Mouse (Mus musculus) kidney, embryonic 16.5 days (tissue): ENCODE measurements around the gene Atp13a2. TPM values are rescaled to one million over a fixed set of nuclear protein-coding genes. Genes with fewer than 3 reads are reported as not detected.
A peak's percentile ranks its signal among the peaks of the same experiment; 100 is the strongest.

ENCODE experiments used
- ATAC-seq: fragments of 200-750 bp; cut with Nextera tagmentation; 2 replicates; pipeline ENCODE4 v1.8.0; 2017; ENCODE audit warnings: moderate TSS enrichment; ENCODE audit not compliant: low FRiP score, low TSS enrichment
- H3K27ac ChIP-seq: fragments of 300-500 bp; sonication (generic); 2 replicates; pipeline ENCODE4 v1.5.1; 2014; ENCODE audit warnings: low read length
- H3K27me3 ChIP-seq: fragments of 300-500 bp; sonication (generic); 2 replicates; pipeline ENCODE4 v1.6.1; 2014; ENCODE audit warnings: low read length, control low read depth, mixed read lengths; ENCODE audit not compliant: insufficient read depth
- H3K36me3 ChIP-seq: fragments of 300-500 bp; sonication (generic); 2 replicates; pipeline ENCODE4 v1.6.1; 2014; ENCODE audit warnings: low read length, control low read depth, mixed read lengths; ENCODE audit not compliant: insufficient read depth
- H3K4me1 ChIP-seq: fragments of 300-500 bp; sonication (generic); 2 replicates; pipeline ENCODE4 v1.6.1; 2014; ENCODE audit warnings: low read length, control low read depth, mixed read lengths; ENCODE audit not compliant: insufficient read depth
- H3K4me2 ChIP-seq: fragments of 300-500 bp; sonication (generic); replicated peaks from 2 replicates; pipeline ENCODE4 v1.6.1; 2014; ENCODE audit warnings: low read depth, low read length
- H3K4me3 ChIP-seq: fragments of 300-500 bp; sonication (generic); 2 replicates; pipeline ENCODE4 v1.5.1; 2014; ENCODE audit warnings: mild to moderate bottlenecking, low read length
- H3K9ac ChIP-seq: fragments of 300-500 bp; sonication (generic); replicated peaks from 2 replicates; pipeline ENCODE4 v1.6.1; 2014; ENCODE audit warnings: low read length
- H3K9me3 ChIP-seq: fragments of 300-500 bp; sonication (generic); 2 replicates; pipeline ENCODE4 v1.6.1; 2016; ENCODE audit warnings: low read length, control low read depth
- WGBS: fragments of 180-500 bp; shearing (Covaris S2); extraction: QIAGEN DNeasy Blood & Tissue Kit; methylation state at CpG from one replicate; pipeline ENCODE4 v1.1.7; 2014; 5-methylcytosine and 5-hydroxymethylcytosine counted together
- polyA plus RNA-seq: library from polyadenylated mRNA; unstranded; fragments of >200 nt; fragmentation: Nextera tagmentation; extraction: Ambion mirVana; gene quantifications from 2 replicates; pipeline ENCODE4 v1.2.1, GENCODE M21; 2015

Atp13a2 gene
- polyA plus RNA-seq, 1 experiment from 2014 or later, result 48.9 TPM

DNA sequence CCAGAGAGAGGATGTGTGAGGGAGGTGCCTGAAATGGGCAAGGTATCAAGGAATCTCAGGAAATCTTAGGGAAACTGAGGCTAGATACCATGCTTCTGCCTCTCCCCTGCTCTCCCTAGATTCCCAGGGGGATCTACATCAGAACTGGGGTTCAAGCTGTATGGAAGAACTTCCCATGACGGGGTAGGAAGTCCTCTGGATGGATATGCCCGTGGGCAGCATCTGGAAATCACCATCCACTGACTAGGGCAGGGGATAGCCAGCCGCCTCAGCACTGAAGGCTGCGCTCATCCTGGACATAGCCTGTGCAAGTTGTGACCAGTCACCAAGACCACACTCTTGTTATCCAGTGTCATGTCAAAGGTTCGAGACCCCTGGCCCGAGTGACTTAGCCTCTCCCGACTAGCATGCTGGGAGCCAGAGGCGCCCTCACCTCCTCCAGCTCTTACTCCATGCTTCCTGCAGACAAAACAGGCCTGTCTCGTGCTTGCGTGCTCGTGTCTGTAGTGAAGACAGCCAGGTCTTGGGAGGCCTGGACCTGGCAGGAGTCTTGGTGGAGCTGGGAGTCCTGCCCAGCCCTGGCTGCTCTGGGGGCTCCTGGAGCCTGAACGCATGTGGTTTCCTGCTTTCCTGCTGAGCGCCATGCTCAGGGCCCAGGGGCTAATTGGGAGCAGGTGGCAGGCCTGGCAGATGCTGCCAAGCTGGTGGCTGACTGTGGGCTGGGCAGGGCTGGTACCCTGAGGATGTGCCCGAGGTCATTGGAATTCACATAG lies 25.1 kb downstream of the Atp13a2 start:
- Histone ChIP-seq H3K4me1 (peaks cover 28% of the 10 kb centered on the region), H3K9ac (peak overlapping the region; percentile 91), H3K4me3 (peak overlapping the region; percentile 76), H3K27me3 (no peaks in the 10 kb centered on the region), H3K4me2 (peak overlapping the region; percentile 71), H3K36me3 (peaks cover 32% of the 10 kb centered on the region), H3K27ac (peak overlapping the region; percentile 88), H3K9me3 (no peaks in the 10 kb centered on the region)
- no peak for ATAC-seq
- WGBS, result 40% methylated on average over 14 of the region's 14 CpGs

DNA sequence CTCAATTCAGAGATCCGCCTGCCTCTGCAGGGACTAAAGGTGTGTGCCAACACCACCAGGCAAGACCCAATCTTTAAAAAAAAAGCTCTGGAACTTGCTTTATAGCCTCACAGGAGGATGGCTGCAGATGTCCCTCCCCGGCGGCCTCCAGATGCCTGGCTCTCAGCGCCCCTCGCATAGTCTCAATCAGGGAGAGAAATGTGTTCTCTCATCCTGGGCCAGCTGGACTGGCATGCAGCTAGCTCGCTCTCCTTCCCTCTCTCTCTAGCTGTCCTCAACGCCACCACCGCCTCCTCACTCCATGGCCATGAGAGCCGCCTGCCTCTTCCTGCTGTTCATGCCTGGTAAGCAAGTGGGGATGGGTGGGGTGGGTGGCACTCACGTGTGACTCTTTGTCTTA lies 25.9 kb downstream of the Atp13a2 start:
- WGBS, result 82% methylated on average over 10 of the region's 10 CpGs
- ATAC-seq, result no peak
- H3K36me3 ChIP-seq, result peaks cover 28% of the 10 kb centered on the region
- 0 out of 2 replicates have a peak overlapping the region, but pooled peaks have one; percentile 71 for H3K4me2 ChIP-seq
- no peaks in the 10 kb centered on the region for H3K27me3 ChIP-seq
- H3K27ac ChIP-seq, result no peak overlapping the region
- H3K9me3 ChIP-seq, result no peaks in the 10 kb centered on the region
- no peak overlapping the region for H3K4me3 ChIP-seq
- H3K4me1 ChIP-seq, result peaks cover 28% of the 10 kb centered on the region
- no peak overlapping the region for H3K9ac ChIP-seq

- no peak for ATAC-seq
These were observed 27.4 kb downstream of the Atp13a2 start for GRCm38 (mm10) chr4:141014114-141014513.

GRCm38 (mm10) chr4:141014856-141015255 lies 28.2 kb downstream of the Atp13a2 start:
- Histone ChIP-seq H3K4me2 (no peak overlapping the region), H3K9me3 (no peaks in the 10 kb centered on the region), H3K4me3 (no peak overlapping the region), H3K36me3 (peaks cover 33% of the 10 kb centered on the region), H3K27me3 (no peaks in the 10 kb centered on the region), H3K9ac (no peak overlapping the region), H3K27ac (no peak overlapping the region), H3K4me1 (peaks cover 28% of the 10 kb centered on the region)
- no peak for ATAC-seq
- WGBS, result 91% methylated on average over 11 of the region's 11 CpGs

More at GRCm38 (mm10) chr4:141014114-141014513, 27.4 kb downstream of the Atp13a2 start:
- H3K27ac ChIP-seq, result no peak overlapping the region
- H3K4me1 ChIP-seq, result peaks cover 28% of the 10 kb centered on the region
- no peaks in the 10 kb centered on the region for H3K9me3 ChIP-seq
- H3K4me3 ChIP-seq, result no peak overlapping the region
- peaks cover 33% of the 10 kb centered on the region for H3K36me3 ChIP-seq
- WGBS, result 79% methylated on average over 8 of the region's 8 CpGs
- H3K27me3 ChIP-seq, result no peaks in the 10 kb centered on the region
- no peak overlapping the region for H3K9ac ChIP-seq
- H3K4me2 ChIP-seq, result no peak overlapping the region

- Histone ChIP-seq H3K9me3 (no peaks in the 10 kb centered on the region), H3K36me3 (peaks cover 33% of the 10 kb centered on the region), H3K4me2 (no peak overlapping the region), H3K4me1 (peaks cover 27% of the 10 kb centered on the region), H3K4me3 (no peak overlapping the region), H3K9ac (no peak overlapping the region), H3K27me3 (no peaks in the 10 kb centered on the region), H3K27ac (no peak overlapping the region)
- 60% methylated on average over 7 of the region's 7 CpGs for WGBS
- ATAC-seq, result no peak
These were observed 28.7 kb downstream of the Atp13a2 start for GRCm38 (mm10) chr4:141015356-141015755.

GRCm38 (mm10) chr4:141016311-141016710 lies 29.6 kb downstream of the Atp13a2 start:
- peaks cover 33% of the 10 kb centered on the region for H3K36me3 ChIP-seq
- H3K4me3 ChIP-seq, result no peak overlapping the region
- H3K4me1 ChIP-seq, result peaks cover 31% of the 10 kb centered on the region
- ATAC-seq, result no peak
- H3K27me3 ChIP-seq, result no peaks in the 10 kb centered on the region
- H3K4me2 ChIP-seq, result no peak overlapping the region
- no peak overlapping the region for H3K9ac ChIP-seq
- no peak overlapping the region for H3K27ac ChIP-seq
- H3K9me3 ChIP-seq, result no peaks in the 10 kb centered on the region
- WGBS, result 58% methylated on average over 9 of the region's 9 CpGs

- Histone ChIP-seq H3K9me3 (no peaks in the 10 kb centered on the region), H3K27ac (no peak overlapping the region), H3K4me3 (no peak overlapping the region), H3K4me2 (no peak overlapping the region), H3K27me3 (no peaks in the 10 kb centered on the region), H3K36me3 (peaks cover 36% of the 10 kb centered on the region), H3K9ac (no peak overlapping the region), H3K4me1 (peaks cover 23% of the 10 kb centered on the region)
- no peak for ATAC-seq
- 80% methylated on average over 29 of the region's 29 CpGs for WGBS
These were observed 31.2 kb downstream of the Atp13a2 start for GRCm38 (mm10) chr4:141017657-141018436.

DNA sequence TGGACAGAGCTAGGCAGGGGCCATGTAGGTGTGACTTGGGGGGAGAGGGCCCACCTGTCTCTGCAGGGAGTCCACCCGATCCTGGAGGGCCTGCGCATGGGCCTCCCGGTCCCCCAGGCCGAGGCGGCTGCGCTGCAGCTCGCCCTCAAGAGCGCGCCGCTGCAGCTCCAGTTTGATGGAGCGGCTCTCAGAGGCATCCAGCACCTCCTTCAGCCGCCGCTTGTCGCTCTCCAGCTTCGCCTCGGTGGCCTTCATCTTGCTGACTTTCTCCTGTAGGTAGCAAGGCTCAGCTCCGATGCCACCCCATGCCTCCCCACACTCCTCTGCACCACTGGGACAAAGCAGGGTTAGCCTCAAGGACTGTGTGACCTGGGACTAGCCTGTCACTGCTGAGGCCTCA lies 33.5 kb downstream of the Atp13a2 start:
- Histone ChIP-seq H3K27ac (peak overlapping the region; percentile 72), H3K27me3 (no peaks in the 10 kb centered on the region), H3K4me3 (no peak overlapping the region), H3K9me3 (no peaks in the 10 kb centered on the region), H3K9ac (no peak overlapping the region), H3K36me3 (peaks cover 26% of the 10 kb centered on the region), H3K4me1 (peaks cover 25% of the 10 kb centered on the region), H3K4me2 (no peak overlapping the region)
- 78% methylated on average over 17 of the region's 17 CpGs for WGBS
- no peak for ATAC-seq

- WGBS, result 18% methylated on average over 14 of the region's 14 CpGs
- Histone ChIP-seq H3K9me3 (no peaks in the 10 kb centered on the region), H3K9ac (peak overlapping the region; percentile 48), H3K27ac (peak overlapping the region; percentile 72), H3K36me3 (peaks cover 24% of the 10 kb centered on the region), H3K4me2 (0 out of 2 replicates have a peak overlapping the region, but pooled peaks have one; percentile 1), H3K4me3 (no peak overlapping the region), H3K27me3 (no peaks in the 10 kb centered on the region), H3K4me1 (peaks cover 25% of the 10 kb centered on the region)
- peak; percentile 69 for ATAC-seq
These were observed 34.3 kb downstream of the Atp13a2 start for GRCm38 (mm10) chr4:141020811-141021613.
